Mouse (Mus musculus) telencephalon, adult 2 months (tissue): ENCODE measurements around the gene Kcnip4.

Experiments used
- DNase-seq: peaks from one replicate; pipeline ENCODE4 v3.0.0-alpha.2; 2011; ENCODE audit warnings: low read depth, low spot score

The Kcnip4 gene

DNA sequence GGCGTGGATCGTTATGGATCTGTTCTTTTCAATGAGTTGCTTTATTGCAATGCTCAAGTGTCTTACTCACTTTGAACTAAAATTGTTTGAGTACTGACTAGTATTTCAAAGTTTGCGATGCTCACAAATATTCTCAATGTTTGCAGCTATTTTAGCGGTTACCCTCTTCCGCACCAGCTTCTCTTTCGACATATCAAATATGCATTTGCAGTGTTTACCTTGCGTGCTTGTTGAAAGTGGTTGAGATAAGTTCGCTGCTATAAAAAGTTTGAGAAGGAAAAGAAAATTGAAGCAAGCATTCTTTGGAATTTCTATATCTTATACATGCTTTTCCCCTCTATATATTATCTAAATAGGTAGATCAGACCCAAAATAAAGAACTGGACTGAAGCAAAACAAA is 634.5 kb downstream of the Kcnip4 start:
- no peak for DNase-seq

GRCm38 (mm10) chr5:48889395-48890194 is 635.1 kb downstream of the Kcnip4 start:
- peak; percentile 11 for DNase-seq

DNA sequence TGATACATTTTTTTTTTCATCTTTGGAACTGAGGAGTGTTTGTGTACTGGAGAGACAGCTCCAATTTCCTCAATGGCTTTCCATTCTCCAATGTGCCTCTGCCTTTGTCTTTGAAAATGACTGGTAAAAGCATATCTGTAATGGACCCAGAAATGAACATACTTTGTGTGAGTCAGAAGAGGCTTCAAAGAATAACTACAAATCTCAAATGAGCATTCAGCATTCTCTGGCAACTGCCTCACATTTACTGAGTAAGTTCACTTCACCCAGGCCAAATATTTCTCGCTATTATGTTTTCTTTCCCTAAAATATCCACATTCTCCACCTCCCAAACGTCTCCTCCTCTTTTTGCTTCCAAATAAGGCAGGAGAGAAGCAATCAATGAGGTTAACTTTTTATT is 646.6 kb downstream of the Kcnip4 start:
- DNase-seq, result no peak

DNA sequence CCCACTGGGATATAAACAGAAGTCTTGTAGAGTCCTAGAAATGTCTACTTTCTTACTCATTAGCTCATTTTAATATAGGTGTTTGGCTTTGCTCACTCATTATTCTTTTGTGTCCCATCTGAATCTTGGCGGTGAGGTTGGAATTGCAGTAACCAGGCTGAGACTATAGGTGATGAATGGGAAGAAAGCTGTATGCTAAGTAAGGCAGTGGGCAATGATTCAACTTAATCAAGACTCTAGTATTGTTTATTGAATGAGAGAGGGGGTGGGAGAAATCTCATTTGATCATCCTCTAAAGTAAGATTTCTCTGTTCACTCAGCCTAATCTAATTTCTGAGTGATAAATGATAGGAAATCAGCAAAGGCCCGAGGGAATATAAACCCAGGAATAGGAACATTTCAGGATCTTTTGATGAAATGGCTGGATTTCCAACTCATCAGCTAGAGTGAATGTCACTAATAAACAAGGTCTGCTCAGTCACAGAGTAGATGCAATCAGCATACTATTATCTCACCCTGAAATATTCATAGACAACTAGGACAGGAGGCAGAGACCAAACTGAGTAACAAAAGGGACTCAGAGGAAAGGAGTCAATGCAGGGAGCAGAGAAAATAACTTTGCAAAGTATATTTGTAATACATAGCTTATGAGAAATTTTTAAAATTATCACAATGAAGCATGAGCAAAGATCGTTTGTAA is 660.3 kb downstream of the Kcnip4 start:
- no peak for DNase-seq

DNA sequence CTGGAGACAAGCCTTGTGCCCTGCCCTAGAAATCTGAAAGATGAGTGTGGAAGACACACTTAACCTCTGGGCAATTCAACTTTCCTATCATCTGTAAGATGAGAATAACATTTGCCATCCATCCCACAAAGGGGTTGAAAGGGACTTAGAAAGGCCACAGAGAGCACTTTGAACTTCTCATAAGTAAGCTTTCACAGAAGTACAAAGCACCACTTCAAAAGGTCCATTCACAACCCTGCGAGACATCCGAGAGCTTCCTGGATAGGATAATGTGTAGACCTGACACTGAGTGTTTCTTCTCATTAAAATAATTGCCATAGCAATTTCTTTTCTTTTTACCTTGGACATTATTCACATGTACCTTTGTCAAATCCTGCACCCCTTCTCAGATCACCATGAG is 683.7 kb downstream of the Kcnip4 start:
- no peak for DNase-seq

DNA sequence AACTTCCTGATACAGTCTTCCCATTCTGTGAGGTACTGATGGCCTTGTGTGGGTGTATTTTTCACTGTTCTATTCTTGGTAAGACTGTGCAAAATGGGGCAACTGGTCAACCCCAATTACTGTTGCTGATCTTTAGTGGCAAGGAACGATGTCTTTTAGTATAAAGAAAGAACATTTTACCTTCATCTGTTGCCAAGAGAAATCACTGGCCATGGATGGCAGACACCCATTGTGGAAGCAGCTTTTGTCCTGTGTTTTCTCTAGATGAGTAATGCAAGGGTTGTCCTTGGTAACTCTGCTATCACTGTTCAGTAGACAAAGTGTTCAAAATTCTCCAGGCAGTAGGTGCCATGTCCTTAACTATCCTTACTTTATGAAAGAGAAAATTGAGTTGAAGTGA is 729.2 kb downstream of the Kcnip4 start:
- no peak for DNase-seq

DNA sequence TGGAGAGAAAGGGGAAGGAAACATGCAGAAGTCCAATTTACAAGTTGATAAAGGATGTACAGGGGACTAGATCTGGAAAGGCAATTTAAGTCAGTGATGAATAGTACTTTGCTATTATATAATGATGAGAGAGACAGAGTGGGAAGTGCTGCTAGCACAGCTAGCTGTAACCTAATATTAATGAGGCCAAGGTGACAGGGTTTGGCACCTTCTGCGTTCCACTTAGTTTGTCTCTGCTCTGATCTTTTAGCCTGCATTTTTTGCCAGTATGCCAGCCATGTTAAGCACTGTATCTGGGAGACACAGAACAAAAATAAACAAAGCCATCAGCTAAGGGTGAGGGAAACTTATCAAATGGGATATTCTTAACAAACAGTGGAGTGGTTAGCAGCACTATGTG is 745.3 kb downstream of the Kcnip4 start:
- no peak for DNase-seq

DNA sequence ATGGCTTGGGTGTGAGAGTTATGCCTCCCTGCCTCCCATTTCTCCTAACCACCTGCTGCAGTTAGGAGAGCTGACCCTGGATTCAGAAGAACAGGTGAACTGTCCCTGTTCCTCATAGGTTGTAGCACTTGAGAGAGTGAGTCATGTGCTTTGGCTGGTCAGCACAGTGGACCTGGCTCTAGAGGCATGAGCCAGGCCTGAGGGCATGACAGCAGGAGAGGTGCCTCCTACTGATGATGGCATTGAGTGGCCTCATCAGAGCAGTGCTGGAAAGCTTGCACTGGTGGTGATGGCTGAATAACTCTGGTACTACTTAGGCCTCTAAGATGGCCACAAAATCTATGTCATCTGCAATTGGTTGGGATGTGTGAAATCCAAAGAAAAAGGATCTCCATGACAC is 776.1 kb downstream of the Kcnip4 start:
- DNase-seq, result no peak

DNA sequence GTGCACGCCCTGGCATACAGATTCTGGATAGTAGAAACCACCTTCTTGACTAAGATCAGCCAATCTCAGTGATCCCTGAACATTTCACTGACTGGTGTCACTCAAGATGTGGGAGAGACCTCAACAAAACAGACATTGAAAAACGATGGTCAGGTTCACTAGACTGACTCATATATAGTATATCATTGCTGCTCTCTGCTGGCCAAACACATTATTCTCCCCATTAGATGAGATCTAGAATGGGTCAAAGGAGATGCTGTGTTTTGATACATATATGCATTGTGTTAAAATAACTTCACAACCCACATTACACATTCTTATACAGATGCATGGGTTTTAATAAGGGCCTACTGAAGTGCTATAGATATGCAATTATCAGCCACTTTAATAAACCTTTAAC is 787.1 kb downstream of the Kcnip4 start:
- no peak for DNase-seq

GRCm38 (mm10) chr5:48718166-48718565 is 806.5 kb downstream of the Kcnip4 start:
- DNase-seq, result no peak

DNA sequence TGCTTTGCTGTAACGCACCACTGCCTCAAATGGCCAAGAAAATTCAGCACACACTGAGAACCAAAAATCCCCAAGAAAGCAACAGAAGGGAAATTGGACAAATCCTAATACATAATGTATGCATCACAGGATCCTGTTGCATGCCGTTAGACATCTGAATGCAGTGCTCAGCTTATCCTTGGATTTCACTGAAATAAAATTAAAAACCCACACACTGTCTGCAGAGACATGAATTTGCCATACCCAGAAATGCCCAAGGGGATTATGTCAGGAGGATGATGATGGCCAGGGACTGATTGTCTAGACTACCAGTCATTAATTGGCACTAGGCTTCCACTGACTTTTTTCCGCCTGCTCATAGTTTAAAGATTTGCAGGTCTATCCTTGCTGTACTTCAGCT is 818.7 kb downstream of the Kcnip4 start:
- DNase-seq, result no peak

GRCm38 (mm10) chr5:48687068-48687467 is 837.6 kb downstream of the Kcnip4 start:
- no peak for DNase-seq

GRCm38 (mm10) chr5:48679733-48680595 is 844.7 kb downstream of the Kcnip4 start:
- no peak for DNase-seq

- DNase-seq, result no peak
Measured at GRCm38 (mm10) chr5:48662504-48662903, 862.2 kb downstream of the Kcnip4 start.

GRCm38 (mm10) chr5:48659975-48660374 is 864.7 kb downstream of the Kcnip4 start:
- DNase-seq, result no peak

GRCm38 (mm10) chr5:48650496-48650895 is 874.2 kb downstream of the Kcnip4 start:
- DNase-seq, result no peak

GRCm38 (mm10) chr5:48636675-48637074 is 888.0 kb downstream of the Kcnip4 start:
- DNase-seq, result no peak

- DNase-seq, result peak; percentile 9
Measured at GRCm38 (mm10) chr5:48633631-48634030, 891.1 kb downstream of the Kcnip4 start.

DNA sequence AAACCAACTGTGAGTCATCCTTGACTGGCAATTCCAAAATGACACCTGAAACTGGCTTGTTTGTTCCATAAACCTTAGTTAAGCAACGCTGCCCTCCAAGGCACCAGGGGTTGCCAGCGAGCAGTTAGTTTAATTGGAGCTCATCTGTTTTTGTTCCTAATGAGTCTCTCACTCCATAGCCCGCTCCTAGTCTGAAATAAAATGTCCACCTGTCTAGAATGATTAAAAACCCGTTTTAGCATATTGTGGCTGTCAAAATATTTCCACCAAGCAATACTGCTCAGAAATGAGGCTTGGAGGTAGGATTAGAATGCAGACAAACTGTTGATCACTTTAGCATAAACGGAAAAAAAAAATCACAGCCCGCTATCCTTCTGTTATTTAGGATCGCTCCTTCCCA is 901.3 kb downstream of the Kcnip4 start:
- no peak for DNase-seq

- DNase-seq, result no peak
Measured at GRCm38 (mm10) chr5:48606916-48607315, 917.8 kb downstream of the Kcnip4 start.

DNA sequence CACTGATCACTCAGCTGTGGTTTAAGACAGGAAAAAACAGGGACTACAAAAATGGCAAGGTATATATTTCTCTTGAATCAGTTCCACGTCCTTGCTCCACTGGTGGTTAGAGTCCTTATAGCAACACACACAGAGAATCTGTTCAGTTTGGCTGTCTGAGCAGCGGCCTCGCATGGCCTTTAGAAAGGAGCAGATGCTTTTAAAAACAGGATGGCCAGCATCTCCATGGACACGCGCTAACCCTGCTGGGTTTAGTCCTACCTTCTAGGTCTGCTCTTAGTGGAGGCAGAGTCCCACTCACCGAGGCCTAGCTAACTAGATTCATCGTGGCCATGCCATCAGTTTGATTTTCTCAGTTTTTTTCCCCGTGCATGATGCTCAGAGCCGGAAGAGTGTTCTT is 918.4 kb downstream of the Kcnip4 start:
- no peak for DNase-seq

DNA sequence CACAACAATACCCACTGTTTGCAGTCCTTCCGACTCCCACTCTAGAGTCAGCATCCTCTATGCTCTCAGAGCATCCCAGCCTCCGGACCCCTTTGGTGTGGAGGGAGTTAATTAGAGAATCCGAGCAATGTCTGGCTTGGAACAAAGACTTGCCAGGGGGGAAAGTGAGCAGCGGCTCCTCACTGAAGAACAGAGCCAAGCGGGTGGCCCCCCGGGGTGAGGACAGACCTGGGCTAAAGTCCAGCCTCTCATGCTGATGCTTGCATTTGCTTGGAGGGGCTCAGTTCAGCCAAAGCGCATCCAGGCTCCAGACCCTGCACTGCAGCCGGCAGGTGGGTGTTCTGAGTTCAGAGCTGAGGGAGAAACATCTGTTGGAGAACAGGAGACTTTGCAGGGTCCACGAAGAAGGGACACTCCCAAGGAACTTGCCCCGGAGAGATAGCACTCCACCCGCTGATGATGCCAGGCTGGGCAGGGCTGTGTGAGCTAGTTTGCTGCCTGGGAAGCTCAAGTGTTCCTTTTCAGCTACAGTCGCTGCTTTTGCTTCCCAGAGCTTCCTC is 925.1 kb downstream of the Kcnip4 start:
- no peak for DNase-seq
